Mouse (Mus musculus) liver, postnatal 0 days (tissue): ENCODE measurements at regions not wholly inside any gene's neighbourhood (a gene's known extent, or its start where the extent isn't known, plus 50 kb on each side); places are given as distances from the start of the nearest gene placed in this dataset.

Experiments
- CTCF ChIP-seq: sonication (generic); IDR thresholded peaks from 2 replicates; pipeline ENCODE4 v1.5.1; 2016; ENCODE audit warnings: antibody characterized with exemption, low read depth
- EP300 ChIP-seq: IDR thresholded peaks from 2 replicates; pipeline ENCODE4 v1.6.1; 2016; ENCODE audit warnings: antibody characterized with exemption, low read depth, mild to moderate bottlenecking

DNA sequence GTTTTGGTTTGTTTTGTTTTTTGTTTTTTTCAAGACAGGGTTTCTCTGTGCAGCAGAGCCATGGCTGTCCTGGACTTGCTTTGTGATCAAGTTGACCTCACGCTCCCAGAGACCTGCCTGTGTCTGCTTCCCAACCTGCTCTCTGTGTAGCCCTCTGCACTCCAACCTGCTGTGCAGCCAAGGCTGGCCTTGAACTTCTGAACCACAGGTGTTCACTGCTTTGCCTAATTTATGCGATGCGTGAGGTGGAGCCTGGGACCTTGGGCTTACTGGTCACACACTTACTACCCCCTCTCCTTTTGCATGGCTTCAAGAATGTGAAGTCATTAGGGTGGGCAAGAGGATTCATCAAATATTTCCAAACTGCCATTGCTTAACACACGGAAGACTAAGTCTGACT lies 354.6 kb downstream of the Fam19a5 start:
- no peak for TF ChIP-seq CTCF
- no peak for TF ChIP-seq EP300
